Mouse (Mus musculus) spleen, postnatal 14 days (tissue): Measurements from ENCODE around the gene Slc27a2.
"Not testable (repeated sequence)": the region's sequence is repeated elsewhere in the genome, so short reads cannot be mapped to it uniquely, and the experiment has no call there.

ENCODE experiments used
- DNase-seq, 2 experiments: peaks; one replicate each; pipeline ENCODE4 v3.0.0; 2021 to 2022; ENCODE audit warnings: low spot score in 2 of 2

Slc27a2 gene

GRCm38 (mm10) chr2:126601918-126602600 lies 49.9 kb downstream of the Slc27a2 start:
- DNase-seq, result no peak

- no peak for DNase-seq
Observed at GRCm38 (mm10) chr2:126606061-126606687, 54.0 kb downstream of the Slc27a2 start.

- DNase-seq, result no peak
Observed at GRCm38 (mm10) chr2:126606688-126607062, 54.5 kb downstream of the Slc27a2 start.

- no peak for DNase-seq
Observed at GRCm38 (mm10) chr2:126607553-126608203, 55.5 kb downstream of the Slc27a2 start.

DNA sequence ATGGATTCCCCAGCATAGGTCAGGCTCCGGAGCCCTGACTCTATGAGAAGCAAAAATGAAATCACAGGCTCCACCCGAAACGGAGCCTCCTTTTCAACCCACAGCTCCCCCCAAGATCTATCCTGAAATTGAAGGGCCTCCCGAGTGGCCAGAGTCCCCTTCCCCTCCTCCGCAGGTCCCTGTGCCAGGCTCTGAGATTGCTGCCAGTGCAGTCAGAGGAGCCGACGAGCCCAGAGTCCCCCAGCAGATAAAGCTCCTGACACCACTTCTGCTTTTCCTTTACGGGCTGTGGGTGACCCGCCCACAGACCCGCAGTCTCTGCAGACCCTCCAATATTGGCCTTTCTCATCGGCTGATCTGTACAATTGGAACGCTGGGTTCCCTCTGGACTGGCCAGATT lies 57.4 kb downstream of the Slc27a2 start:
- not testable (repeated sequence) for DNase-seq

GRCm38 (mm10) chr2:126615355-126615754 lies 63.1 kb downstream of the Slc27a2 start:
- DNase-seq, result no peak

- DNase-seq, result no peak
Observed at GRCm38 (mm10) chr2:126618470-126619179, 66.4 kb downstream of the Slc27a2 start.

DNA sequence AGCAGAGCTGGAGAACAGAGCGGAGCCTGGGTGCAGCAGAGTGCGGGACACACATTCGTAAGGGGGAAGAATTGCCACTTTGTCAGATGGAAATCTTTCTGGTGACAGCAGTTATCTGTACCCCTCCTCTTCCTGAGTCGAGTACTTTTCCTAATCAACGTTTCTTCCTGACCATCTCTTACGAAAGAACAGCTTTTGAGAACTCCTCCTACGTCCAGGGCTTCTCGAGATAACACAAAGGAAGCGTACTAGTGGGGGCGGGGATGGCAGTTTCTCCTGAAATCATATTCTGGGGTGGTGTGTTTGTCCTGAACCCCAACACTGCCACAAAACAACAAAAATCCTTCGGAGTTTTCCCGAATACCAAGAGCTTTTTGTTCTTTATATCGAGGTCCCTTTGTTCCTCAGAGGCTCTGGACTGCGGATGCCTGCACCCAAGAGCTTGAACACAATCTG lies 67.1 kb downstream of the Slc27a2 start, which contains the start of gene Hdc:
Hdc (minus strand) TSS at position 51 of the 456 bp plus-strand sequence.
- no peak for DNase-seq

DNA sequence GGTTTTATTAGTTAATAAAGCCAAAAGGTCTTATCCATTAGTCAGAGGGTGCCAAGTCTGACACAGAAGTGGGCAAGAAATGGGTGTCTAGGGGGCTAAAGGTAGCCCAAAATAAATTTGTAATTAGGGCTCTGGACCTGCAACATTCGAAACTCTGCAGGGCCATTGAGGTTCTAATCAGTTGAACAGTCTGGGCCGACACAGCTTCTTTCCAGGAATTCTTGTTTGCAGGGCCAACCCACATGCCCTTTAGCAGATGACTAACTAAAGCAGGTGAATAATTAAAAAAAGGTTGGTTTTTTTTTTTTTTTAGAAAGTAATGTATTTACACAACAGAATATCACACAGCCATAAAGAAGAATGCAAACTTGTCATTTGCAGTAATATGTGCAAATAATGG lies 70.2 kb downstream of the Slc27a2 start:
- no peak for DNase-seq

DNA sequence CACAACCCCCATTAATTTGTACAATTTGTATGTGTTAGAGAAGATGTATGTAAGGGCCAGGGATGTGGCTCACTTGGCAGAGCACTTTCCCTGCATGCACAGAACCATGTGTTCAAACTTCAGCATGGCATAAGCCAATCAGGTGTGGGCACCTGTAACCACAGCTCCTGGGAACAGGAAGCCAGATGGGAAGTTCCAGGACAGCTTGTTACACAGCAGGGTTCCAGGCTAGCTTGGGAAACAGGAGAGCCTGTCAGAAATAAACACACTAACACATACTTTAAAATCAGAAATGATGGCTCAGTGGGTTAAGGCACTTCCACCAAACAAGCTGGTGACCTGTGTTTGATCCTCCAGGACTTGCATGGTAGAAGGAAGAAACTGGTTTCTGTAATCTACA lies 70.9 kb downstream of the Slc27a2 start:
- DNase-seq, result no peak

DNA sequence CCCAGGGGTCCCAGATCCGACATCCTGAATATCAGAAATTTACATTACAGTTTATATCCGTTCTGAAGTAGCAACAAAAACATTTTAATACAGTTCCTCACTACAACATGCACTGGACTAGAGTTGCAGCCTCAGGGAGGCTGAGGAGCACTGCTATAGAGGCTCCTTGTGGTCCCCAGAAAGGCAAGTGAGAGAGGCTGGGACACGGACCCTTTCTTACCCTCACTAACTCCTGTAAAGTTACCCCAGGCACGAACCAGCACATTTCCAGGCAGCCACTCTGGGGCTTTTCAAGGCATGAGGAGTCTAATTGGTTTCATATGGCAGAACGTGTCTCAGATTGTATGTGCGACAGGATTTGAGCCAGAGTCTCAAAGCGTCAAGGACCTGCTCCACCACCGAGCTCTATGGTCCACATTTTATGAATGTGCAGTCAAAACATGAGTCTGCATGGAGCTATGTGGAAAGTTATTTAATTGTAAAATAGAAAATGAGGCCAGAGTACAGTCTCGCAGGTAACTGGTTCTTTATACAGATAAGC lies 76.3 kb downstream of the Slc27a2 start:
- no peak for DNase-seq

- no peak for DNase-seq
Observed at GRCm38 (mm10) chr2:126633165-126633564, 81.0 kb downstream of the Slc27a2 start.

DNA sequence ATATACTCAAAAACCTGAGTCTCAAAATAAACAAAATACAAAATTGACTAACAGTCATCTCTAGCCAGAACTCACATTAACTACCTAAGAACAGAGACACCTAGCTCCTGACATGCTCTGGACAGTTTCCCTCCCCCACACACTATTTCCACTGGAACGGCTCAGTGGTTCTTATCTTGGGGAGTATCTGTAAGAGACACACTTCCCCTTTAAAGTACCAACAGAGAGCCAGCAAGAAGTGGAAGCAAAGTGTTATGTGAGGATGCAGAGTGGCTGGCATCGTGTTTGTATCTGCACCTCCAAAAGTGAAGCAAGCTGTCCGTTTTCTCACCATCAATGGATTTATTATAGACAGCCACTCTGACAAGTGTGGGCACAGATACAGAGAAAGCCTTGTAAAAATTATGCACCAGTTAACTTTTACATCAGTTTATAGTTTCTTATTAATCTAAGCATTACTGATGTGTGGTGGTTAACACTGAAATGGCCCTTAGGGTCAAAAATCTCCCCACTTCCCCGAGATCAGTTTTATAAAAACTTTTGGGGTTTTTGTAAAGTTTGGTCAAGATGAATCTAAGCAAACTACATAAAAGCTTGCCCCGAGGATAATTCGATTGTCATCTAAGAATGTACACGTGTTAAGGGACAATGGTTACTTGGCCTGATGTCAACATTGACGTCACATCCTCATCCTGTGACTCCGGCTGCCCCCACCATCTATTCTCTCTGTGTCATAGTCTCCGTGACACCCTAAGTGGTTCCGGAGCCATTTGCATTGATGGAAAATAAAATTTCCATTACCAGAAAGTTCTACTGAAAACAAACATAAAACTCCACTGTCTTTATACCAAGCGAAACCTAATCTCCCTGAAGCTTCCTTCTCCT lies 84.0 kb downstream of the Slc27a2 start:
- DNase-seq, result no peak
